Mouse (Mus musculus): ENCODE measurements around the gene Nlgn1.

DNA sequence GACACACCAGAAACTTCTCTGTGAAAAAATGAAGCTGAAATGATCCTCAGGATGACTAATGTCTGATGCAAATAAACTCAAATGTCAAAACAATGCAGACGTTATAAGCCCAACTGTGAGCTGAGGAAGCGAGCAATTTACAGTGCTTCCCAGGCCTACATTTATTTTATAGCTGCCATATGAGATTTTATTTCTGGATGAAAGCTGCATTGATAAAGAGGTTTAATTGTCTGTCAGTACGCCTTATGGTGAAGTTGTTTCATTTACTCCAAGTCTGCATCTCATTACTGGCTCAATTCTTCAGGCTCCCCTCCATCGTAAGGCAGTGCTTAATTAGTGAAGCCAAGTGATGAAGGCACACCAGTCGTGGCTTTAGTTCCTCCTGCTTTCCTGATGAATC lies 734.7 kb downstream of the Nlgn1 start:
- TF ChIP-seq E2F4 (IDR thresholded peaks at IDR 0.05; ENCODE audit: insufficient read depth) (no peak), POLR2A (IDR thresholded peaks at IDR 0.05; ENCODE audit: insufficient read length, low read depth) (no peak), USF1 (IDR thresholded peaks at IDR 0.05; ENCODE audit: low read depth) (no peak), CEBPB (IDR thresholded peaks at IDR 0.05; ENCODE audit: insufficient read depth, poor library complexity, severe bottlenecking) (no peak), TCF12 (IDR thresholded peaks at IDR 0.05; ENCODE audit: insufficient read depth, poor library complexity, severe bottlenecking) (no peak), POLR2AphosphoS2 (IDR thresholded peaks at IDR 0.05; ENCODE audit: insufficient read length, low read depth) (no peak), MAX (IDR thresholded peaks at IDR 0.05; ENCODE audit: low read depth) (no peak), TCF3 (IDR thresholded peaks at IDR 0.05; ENCODE audit: insufficient read length, low read depth) (no peak)
